Mouse (Mus musculus) monocyte, adult 5-6 weeks (primary cell): ENCODE measurements around the gene A930004D18Rik. TPM values are rescaled to one million over a fixed set of nuclear protein-coding genes. Genes with fewer than 3 reads are reported as not detected.
A peak's percentile ranks its signal among the peaks of the same experiment; 100 is the strongest.

Experiments used
- ATAC-seq: fragments of 153-309, 156-312 bp; replicated peaks from 2 replicates; pipeline ENCODE4 v1.8.0; 2017; ENCODE audit warnings: mild to moderate bottlenecking; ENCODE audit not compliant: low TSS enrichment, insufficient number of reproducible peaks, severe bottlenecking, poor library complexity, low FRiP score
- total RNA-seq: library from RNA; stranded (forward); fragments of 200-1000, 200-491, 200-594 nt; gene quantifications from 3 replicates; pipeline ENCODE4 v1.2.3, GENCODE M21; 2017

The A930004D18Rik gene
- 0.21 to 0.87 TPM (median 0.29 TPM) in 3 replicates for total RNA-seq

GRCm38 (mm10) chr2:18037491-18037890 lies at the start of gene A930004D18Rik:
Gene A930004D18Rik (minus strand): TSS chr2:18037737.
- ATAC-seq = no peak

- no peak for ATAC-seq
Observed at GRCm38 (mm10) chr2:18080182-18080860, 42.8 kb upstream of the A930004D18Rik start.

GRCm38 (mm10) chr2:18071947-18072346 lies 34.4 kb upstream of the A930004D18Rik start:
- ATAC-seq = no peak

GRCm38 (mm10) chr2:18068071-18068796 lies 30.7 kb upstream of the A930004D18Rik start:
- no peak for ATAC-seq

- no peak for ATAC-seq
Observed at GRCm38 (mm10) chr2:18066436-18066835, 28.9 kb upstream of the A930004D18Rik start.

GRCm38 (mm10) chr2:18065708-18066030 lies 28.1 kb upstream of the A930004D18Rik start:
- no peak; the same call in 1 of the 2 replicates for ATAC-seq

- ATAC-seq = peak; percentile 54
Observed at GRCm38 (mm10) chr2:18064941-18065707, 27.6 kb upstream of the A930004D18Rik start.

GRCm38 (mm10) chr2:18064356-18064858 lies 26.9 kb upstream of the A930004D18Rik start:
- peak; percentile 61 for ATAC-seq

- peak; percentile 42 for ATAC-seq
Observed at GRCm38 (mm10) chr2:18063763-18064251, 26.3 kb upstream of the A930004D18Rik start.

- no peak for ATAC-seq
Observed at GRCm38 (mm10) chr2:18060396-18060795, 22.9 kb upstream of the A930004D18Rik start.

GRCm38 (mm10) chr2:18059891-18060290 lies 22.4 kb upstream of the A930004D18Rik start:
- ATAC-seq = no peak

GRCm38 (mm10) chr2:18059063-18059462 lies 21.5 kb upstream of the A930004D18Rik start:
- no peak for ATAC-seq

- no peak for ATAC-seq
Observed at GRCm38 (mm10) chr2:18058146-18058708, 20.7 kb upstream of the A930004D18Rik start.

- ATAC-seq = peak; percentile 69
Observed at GRCm38 (mm10) chr2:18057336-18058145, 20.0 kb upstream of the A930004D18Rik start.

- ATAC-seq = peak; percentile 91
Observed at GRCm38 (mm10) chr2:18056786-18057255, 19.3 kb upstream of the A930004D18Rik start.

- peak; percentile 74 for ATAC-seq
Observed at GRCm38 (mm10) chr2:18055929-18056785, 18.6 kb upstream of the A930004D18Rik start.
